Mouse (Mus musculus): ENCODE measurements around the gene Slc51a. TPM values are rescaled to one million over a fixed set of nuclear protein-coding genes. Genes with fewer than 3 reads are reported as not detected.

Gene Slc51a
- 0.18 and 0.24 TPM in 2 replicates for polyA plus RNA-seq (2016; fragmentation: Nextera tagmentation; extraction: Ambion mirVana)

GRCm38 (mm10) chr16:32487234-32488111, at the start of gene Slc51a:
Gene Slc51a, minus strand, starts transcription at chr16:32487879.
- Histone ChIP-seq H3K27ac (replicated peaks) (no peak within 1 kb of the TSS), H3K36me3 (no peaks in the 10 kb centered on the region), H3K4me3 (no peak within 1 kb of the TSS), H3K9ac (replicated peaks) (no peak within 1 kb of the TSS), H3K4me1 (peaks cover 5% of the 10 kb centered on the region), H3K9me3 (no peaks in the 10 kb centered on the region), H3K4me2 (replicated peaks) (no peak within 1 kb of the TSS), H3K27me3 (no peaks in the 10 kb centered on the region)
- WGBS, result 63% methylated on average over 15 of the region's 15 CpGs
- no peak for ATAC-seq (ENCODE audit: low FRiP score, low read depth)

DNA sequence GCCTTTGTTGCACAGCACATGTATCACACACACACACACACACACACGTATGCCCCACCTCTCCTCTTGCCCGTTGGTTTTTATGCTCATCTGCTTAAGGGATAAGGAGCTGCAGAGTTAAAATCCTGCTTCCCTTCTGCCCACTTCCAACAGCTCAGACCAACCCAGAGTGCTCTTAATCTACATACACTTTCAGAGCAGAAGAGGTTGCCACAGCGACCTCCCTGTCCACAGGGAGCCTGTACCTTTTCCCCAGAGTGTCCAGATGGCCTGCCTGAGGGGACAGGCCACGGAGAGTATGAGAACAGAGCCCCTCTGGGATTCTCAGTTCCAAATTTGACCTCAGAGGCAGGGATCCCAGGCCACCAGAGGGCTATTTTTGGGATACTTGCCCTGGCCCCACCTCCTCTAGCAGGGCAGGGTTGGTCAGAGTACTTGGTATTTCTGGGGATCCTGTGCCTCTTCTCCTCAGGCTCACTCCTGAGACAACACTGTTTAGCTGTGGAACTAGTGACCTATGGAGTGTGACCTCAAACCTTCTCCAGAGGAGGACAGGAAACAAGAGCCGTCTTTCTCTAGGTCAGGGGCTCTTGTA, 47.6 kb upstream of the Slc51a start:
- Histone ChIP-seq H3K27me3 (no peaks in the 10 kb centered on the region), H3K9me3 (no peaks in the 10 kb centered on the region; the same call in 1 of the 2 replicates), H3K27ac (replicated peaks) (no peak overlapping the region), H3K4me3 (no peak overlapping the region), H3K36me3 (no peaks in the 10 kb centered on the region), H3K4me2 (replicated peaks) (no peak overlapping the region), H3K4me1 (peaks cover 41% of the 10 kb centered on the region), H3K9ac (replicated peaks) (no peak overlapping the region)
- WGBS, result 24% methylated on average over 5 of the region's 5 CpGs
- ATAC-seq (ENCODE audit: low FRiP score, low read depth), result no peak

DNA sequence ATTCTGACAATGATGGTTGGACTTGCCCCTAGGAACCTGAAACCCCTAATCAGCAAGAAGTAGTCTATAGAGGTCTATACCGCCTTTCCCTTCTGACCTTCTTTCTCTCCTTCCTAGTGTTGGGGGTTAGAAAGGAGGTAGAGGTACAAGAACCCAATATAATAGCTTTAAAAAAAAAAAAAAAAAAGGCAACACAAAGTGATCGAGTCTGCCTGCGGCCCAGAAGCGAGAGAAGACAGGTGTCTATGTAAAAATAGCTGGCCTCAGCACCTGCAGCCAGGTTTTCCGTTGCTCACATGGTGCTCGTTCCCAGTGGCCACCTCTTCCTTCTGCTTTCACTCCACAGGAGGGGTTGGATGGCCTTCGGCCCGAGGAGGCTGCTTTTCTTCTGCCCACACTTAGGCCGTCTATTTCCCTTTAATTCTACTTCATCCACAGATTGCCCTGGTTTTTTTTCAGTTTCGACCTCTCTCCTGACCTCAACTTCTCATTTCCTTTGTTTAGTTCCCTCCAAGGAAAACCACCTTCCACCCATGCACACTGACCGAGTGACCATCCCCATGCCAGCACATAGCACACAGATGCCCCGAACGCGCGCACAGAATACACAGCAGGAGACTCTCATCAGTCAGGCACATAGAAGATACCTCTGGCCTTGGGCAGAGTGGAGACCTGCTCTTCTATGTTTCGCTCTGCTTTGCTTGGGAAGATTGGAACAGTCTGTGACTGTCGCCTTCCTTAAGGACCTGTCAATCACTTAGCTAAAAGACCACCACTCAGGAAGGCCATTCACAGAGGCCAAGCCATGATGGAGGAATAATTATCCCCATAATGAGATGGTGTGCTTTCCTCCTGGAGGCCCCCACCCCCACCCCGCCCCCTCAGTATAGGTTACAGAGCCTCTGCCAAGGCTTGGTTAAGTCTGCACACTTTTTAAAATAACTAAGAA, 45.5 kb upstream of the Slc51a start:
- Histone ChIP-seq H3K27me3 (no peaks in the 10 kb centered on the region), H3K36me3 (no peaks in the 10 kb centered on the region), H3K4me1 (peaks cover 31% of the 10 kb centered on the region), H3K4me3 (no peak overlapping the region), H3K4me2 (replicated peaks) (no peak overlapping the region), H3K9ac (replicated peaks) (no peak overlapping the region), H3K9me3 (no peaks in the 10 kb centered on the region; the same call in 1 of the 2 replicates), H3K27ac (replicated peaks) (no peak overlapping the region)
- 55% methylated on average over 18 of the region's 18 CpGs for WGBS
- 0 out of 2 replicates have a peak, but pooled peaks have one; percentile 44 for ATAC-seq (ENCODE audit: low FRiP score, low read depth)

DNA sequence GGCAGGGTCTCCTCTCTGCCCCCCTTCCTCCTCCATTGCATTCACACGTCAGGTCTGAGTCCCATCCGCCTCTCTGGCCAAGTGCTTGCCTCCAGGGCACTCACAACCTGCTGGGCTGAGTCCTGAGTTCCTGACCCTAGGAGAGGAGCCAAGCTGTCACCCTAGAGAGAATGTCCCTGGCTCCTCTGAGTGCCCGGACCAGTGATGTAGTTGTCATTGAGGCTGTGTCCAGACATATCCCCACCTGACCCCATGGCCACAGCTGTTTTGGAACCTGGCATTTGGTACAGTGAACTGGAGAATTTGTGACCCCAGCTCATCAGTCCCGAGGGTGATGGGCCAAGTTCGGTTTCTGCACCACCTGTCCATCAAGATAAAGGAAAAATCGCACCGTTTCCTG, 39.2 kb upstream of the Slc51a start:
- WGBS, result 74% methylated on average over 7 of the region's 7 CpGs
- Histone ChIP-seq H3K9ac (replicated peaks) (no peak overlapping the region), H3K27ac (replicated peaks) (no peak overlapping the region), H3K27me3 (no peaks in the 10 kb centered on the region), H3K36me3 (no peaks in the 10 kb centered on the region), H3K4me1 (peaks cover 12% of the 10 kb centered on the region), H3K9me3 (no peaks in the 10 kb centered on the region; the same call in 1 of the 2 replicates), H3K4me2 (replicated peaks) (no peak overlapping the region), H3K4me3 (no peak overlapping the region)
- no peak for ATAC-seq (ENCODE audit: low FRiP score, low read depth)

GRCm38 (mm10) chr16:32524244-32524615, 36.6 kb upstream of the Slc51a start:
- H3K27me3 ChIP-seq, result no peaks in the 10 kb centered on the region
- 57% methylated on average over 5 of the region's 5 CpGs for WGBS
- no peaks in the 10 kb centered on the region for H3K36me3 ChIP-seq
- peaks cover 22% of the 10 kb centered on the region for H3K4me1 ChIP-seq
- no peaks in the 10 kb centered on the region for H3K9me3 ChIP-seq
- peak overlapping the region; percentile 32 for H3K27ac ChIP-seq (replicated peaks)
- ATAC-seq (ENCODE audit: low FRiP score, low read depth), result peak; percentile 30; the same call in 1 of the 2 replicates
- H3K4me2 ChIP-seq (replicated peaks), result no peak overlapping the region
- H3K9ac ChIP-seq (replicated peaks), result no peak overlapping the region
- H3K4me3 ChIP-seq, result no peak overlapping the region

- no peaks in the 10 kb centered on the region for H3K27me3 ChIP-seq
- H3K4me2 ChIP-seq (replicated peaks), result no peak overlapping the region
- no peaks in the 10 kb centered on the region for H3K9me3 ChIP-seq
- no peaks in the 10 kb centered on the region for H3K36me3 ChIP-seq
- no peak overlapping the region for H3K4me3 ChIP-seq
- ATAC-seq (ENCODE audit: low FRiP score, low read depth), result peak; percentile 65; the same call in 1 of the 2 replicates
- no peak overlapping the region for H3K9ac ChIP-seq (replicated peaks)
- 61% methylated on average over 8 of the region's 8 CpGs for WGBS
- peaks cover 22% of the 10 kb centered on the region for H3K4me1 ChIP-seq
- H3K27ac ChIP-seq (replicated peaks), result peak overlapping the region; percentile 32; the same call in 1 of the 2 replicates
Measured at GRCm38 (mm10) chr16:32523462-32524243, 36.0 kb upstream of the Slc51a start.

DNA sequence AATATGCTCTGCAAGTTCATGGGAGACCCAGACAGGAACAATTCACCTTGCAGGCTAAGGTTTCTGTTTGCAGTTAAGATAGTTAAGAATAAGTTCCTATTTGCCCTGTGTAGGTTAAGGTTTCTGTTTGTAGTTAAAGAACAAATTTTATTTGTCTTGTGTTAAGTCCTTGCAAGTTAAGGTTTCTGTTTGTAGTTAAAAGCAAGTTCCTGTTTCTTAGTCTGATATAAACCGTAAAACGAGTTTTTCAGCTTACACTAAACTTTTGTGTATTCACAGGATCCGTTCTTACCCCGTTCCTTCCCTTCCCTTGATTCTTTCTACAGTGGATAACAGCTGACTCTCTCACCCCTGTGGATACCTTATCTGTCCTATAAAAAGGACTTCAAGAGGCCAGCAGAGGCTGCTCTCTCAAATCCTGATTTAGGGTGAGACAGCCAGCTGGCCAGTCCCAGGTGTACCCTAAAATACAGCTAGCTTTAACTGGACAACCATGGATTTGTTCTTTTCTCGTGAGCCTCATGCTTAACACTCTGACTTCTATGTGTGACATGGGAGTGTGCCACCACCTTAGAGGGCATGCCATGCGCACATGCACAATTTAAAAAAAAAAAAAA, 35.0 kb upstream of the Slc51a start:
- Histone ChIP-seq H3K27me3 (no peaks in the 10 kb centered on the region), H3K4me3 (no peak overlapping the region), H3K36me3 (no peaks in the 10 kb centered on the region), H3K27ac (replicated peaks) (no peak overlapping the region), H3K9me3 (no peaks in the 10 kb centered on the region), H3K9ac (replicated peaks) (no peak overlapping the region), H3K4me1 (peaks cover 22% of the 10 kb centered on the region), H3K4me2 (replicated peaks) (no peak overlapping the region)
- 84% methylated on average over 6 of the region's 6 CpGs for WGBS
- no peak for ATAC-seq (ENCODE audit: low FRiP score, low read depth)

DNA sequence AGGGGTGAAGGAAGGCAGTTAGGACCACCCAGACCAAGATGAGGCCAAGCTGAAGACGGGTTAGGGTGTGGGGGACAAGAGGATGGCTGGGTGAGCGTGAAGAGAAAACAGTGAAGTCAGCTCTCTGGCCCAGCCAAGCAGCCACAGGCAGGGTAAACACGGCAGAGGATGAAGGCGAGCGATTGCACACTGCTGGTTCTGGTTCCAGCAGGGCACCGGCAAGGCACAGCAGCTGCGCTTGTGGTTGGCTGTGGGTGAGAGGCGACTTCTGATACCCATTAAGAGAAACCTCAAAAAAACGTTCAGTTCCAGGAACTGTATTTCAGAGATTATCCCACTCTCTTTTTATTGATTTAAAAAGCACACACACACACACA, 32.7 kb upstream of the Slc51a start:
- H3K9ac ChIP-seq (replicated peaks), result no peak overlapping the region
- no peaks in the 10 kb centered on the region for H3K27me3 ChIP-seq
- no peak for ATAC-seq (ENCODE audit: low FRiP score, low read depth)
- no peak overlapping the region for H3K4me3 ChIP-seq
- peaks cover 34% of the 10 kb centered on the region for H3K4me1 ChIP-seq
- H3K36me3 ChIP-seq, result no peaks in the 10 kb centered on the region
- H3K27ac ChIP-seq (replicated peaks), result 0 out of 2 replicates have a peak overlapping the region, but pooled peaks have one; percentile 10
- WGBS, result 47% methylated on average over 9 of the region's 9 CpGs
- H3K9me3 ChIP-seq, result no peaks in the 10 kb centered on the region
- H3K4me2 ChIP-seq (replicated peaks), result no peak overlapping the region

DNA sequence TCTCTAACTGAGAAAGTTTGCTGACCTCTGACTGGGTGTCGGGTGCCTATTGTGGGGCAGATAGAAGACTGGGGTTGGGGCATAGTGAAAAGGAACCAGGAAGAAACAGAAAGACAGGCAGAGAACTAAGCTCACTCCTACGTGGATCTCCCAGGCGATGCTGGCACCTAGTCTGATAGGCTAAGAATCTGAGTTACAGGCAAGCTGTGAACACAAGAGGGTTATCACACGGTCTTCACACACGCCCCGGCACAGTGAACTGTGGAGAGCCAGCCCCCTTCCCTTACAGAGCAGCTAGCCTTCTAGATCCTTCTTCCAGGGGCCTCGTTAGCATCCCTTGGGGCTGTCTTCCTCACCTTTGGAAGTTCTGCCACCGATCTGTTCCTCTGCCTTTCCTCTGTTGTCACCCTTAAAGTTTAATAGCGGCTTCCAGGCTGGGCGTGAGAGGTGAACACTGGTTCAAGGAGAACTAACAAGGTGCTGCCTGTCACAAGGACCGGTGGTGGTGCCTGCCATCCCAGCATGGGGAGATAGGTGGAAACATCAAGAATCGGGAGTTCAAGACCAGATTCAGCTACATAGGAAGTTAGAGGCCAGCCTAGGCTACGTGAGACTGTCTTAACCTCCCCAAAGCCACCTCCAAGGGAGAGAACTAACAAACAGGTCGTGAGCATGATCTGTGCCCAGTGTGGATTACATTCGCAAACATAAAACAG, 32.1 kb upstream of the Slc51a start:
- H3K9ac ChIP-seq (replicated peaks), result no peak overlapping the region
- H3K4me1 ChIP-seq, result peaks cover 38% of the 10 kb centered on the region
- no peak overlapping the region for H3K4me2 ChIP-seq (replicated peaks)
- H3K27ac ChIP-seq (replicated peaks), result 0 out of 2 replicates have a peak overlapping the region, but pooled peaks have one; percentile 10
- no peak for ATAC-seq (ENCODE audit: low FRiP score, low read depth)
- no peaks in the 10 kb centered on the region for H3K36me3 ChIP-seq
- no peak overlapping the region for H3K4me3 ChIP-seq
- H3K27me3 ChIP-seq, result no peaks in the 10 kb centered on the region
- no peaks in the 10 kb centered on the region for H3K9me3 ChIP-seq
- 84% methylated on average over 15 of the region's 15 CpGs for WGBS

DNA sequence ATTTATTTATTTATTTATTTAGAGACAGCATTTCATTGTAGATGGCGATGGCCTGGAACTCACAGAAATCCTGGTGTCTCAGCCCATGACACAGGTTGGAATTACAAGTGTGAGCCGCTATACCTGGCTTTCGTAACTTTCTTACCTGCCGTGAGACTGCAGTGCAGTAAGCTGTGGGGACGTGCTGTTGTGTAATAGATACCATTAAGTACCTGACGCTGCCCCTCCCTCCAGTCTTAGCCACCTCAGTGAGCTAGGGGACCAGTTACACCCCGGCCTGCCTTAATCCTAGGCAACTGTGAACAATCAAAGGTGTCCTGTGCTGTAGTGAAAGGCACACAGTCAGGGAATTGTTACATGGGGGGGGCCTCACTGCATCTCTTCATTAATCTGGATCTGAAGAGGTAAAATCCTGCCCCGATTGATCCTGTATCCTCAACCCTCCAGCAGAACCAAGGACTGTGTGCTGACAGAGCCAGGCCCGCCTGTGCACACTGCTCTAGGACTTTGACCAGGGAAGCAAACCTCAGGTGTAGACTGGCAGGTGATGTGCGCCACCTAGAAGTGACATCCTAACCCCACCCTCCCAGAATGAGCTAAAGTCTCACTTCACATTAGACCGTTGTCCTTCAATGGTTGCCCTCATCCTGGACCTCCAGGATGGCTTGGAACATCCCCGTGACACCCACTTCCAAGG, 30.3 kb upstream of the Slc51a start:
- Histone ChIP-seq H3K9me3 (no peaks in the 10 kb centered on the region), H3K4me3 (no peak overlapping the region), H3K36me3 (no peaks in the 10 kb centered on the region), H3K4me1 (peaks cover 26% of the 10 kb centered on the region), H3K27me3 (no peaks in the 10 kb centered on the region), H3K9ac (replicated peaks) (no peak overlapping the region), H3K4me2 (replicated peaks) (no peak overlapping the region), H3K27ac (replicated peaks) (no peak overlapping the region)
- WGBS, result 85% methylated on average over 12 of the region's 12 CpGs
- no peak for ATAC-seq (ENCODE audit: low FRiP score, low read depth)

Measured in midbrain, embryonic 12.5 days (tissue).